Mouse (Mus musculus) brain, embryonic 14.5 days (tissue): ENCODE results near the gene Nit1.

Source experiments
- CTCF ChIP-seq: fragments of 200-500 bp; IDR thresholded peaks from 2 replicates; pipeline ENCODE4 v1.5.1; 2012; ENCODE audit warnings: inconsistent platforms, mild to moderate bottlenecking, moderate library complexity, borderline replicate concordance; ENCODE audit not compliant: insufficient read depth, insufficient read length; ENCODE audit errors: extremely low read depth
- POLR2A ChIP-seq: fragments of 200-500 bp; IDR thresholded peaks from 2 replicates; pipeline ENCODE4 v1.6.1; 2012; ENCODE audit warnings: mild to moderate bottlenecking, inconsistent platforms, borderline replicate concordance; ENCODE audit not compliant: poor library complexity, insufficient read depth, insufficient read length, severe bottlenecking; ENCODE audit errors: extremely low read depth

DNA sequence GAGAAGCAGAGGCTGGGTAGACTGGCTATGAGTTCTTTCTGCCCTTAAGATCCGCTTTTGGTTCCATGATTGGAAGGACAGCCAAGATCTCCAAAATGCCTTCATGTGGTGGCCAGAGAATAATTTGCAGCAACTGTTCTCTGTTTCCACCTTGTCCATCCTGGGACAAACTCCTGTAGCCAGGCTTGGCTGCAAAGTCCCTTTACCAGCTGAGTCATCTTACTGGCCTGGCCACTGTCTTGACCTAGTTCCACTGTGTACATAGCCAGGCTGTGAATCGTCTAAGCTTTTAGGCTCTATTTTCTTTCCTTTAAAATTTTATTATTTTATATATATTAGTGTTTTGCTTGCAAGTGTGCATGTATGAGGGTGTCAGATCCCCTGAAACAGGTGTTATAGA, 3.8 kb upstream of the Nit1 start:
- TF ChIP-seq CTCF (no peak), POLR2A (no peak)
